Mouse (Mus musculus) hindbrain, embryonic 13.5 days (tissue): ENCODE results near the gene Col23a1. TPM values are rescaled to one million over a fixed set of nuclear protein-coding genes. Genes with fewer than 3 reads are reported as not detected.

Experiments used
- ATAC-seq: fragments of 200-750 bp; cut with Nextera tagmentation; 2 replicates; pipeline ENCODE4 v1.8.0; 2017; ENCODE audit warnings: moderate TSS enrichment; ENCODE audit not compliant: low FRiP score
- H3K27ac ChIP-seq: fragments of 300-500 bp; sonication (generic); 2 replicates; pipeline ENCODE4 v1.5.1; 2015; ENCODE audit warnings: inconsistent platforms, mild to moderate bottlenecking, moderate library complexity
- H3K27me3 ChIP-seq: fragments of 300-500 bp; sonication (generic); 2 replicates; pipeline ENCODE4 v1.6.1; 2015; ENCODE audit warnings: mild to moderate bottlenecking, inconsistent platforms
- H3K36me3 ChIP-seq: fragments of 300-500 bp; sonication (generic); 2 replicates; pipeline ENCODE4 v1.6.1; 2015; ENCODE audit warnings: mild to moderate bottlenecking, inconsistent platforms
- H3K4me1 ChIP-seq: fragments of 300-500 bp; sonication (generic); replicated peaks from 2 replicates; pipeline ENCODE4 v1.6.1; 2015; ENCODE audit warnings: inconsistent platforms
- H3K4me2 ChIP-seq: fragments of 300-500 bp; sonication (generic); 2 replicates; pipeline ENCODE4 v1.6.1; 2015; ENCODE audit warnings: inconsistent platforms, mild to moderate bottlenecking, moderate library complexity
- H3K4me3 ChIP-seq: fragments of 300-500 bp; sonication (generic); 2 replicates; pipeline ENCODE4 v1.5.1; 2015; ENCODE audit warnings: mild to moderate bottlenecking, inconsistent platforms
- H3K9ac ChIP-seq: fragments of 300-500 bp; sonication (generic); 2 replicates; pipeline ENCODE4 v1.6.1; 2015; ENCODE audit warnings: mild to moderate bottlenecking, inconsistent platforms
- H3K9me3 ChIP-seq: fragments of 300-500 bp; sonication (generic); 2 replicates; pipeline ENCODE4 v1.6.1; 2016; ENCODE audit warnings: inconsistent platforms
- WGBS: fragments of 180-500 bp; shearing (Covaris S2); methylation state at CpG from one replicate; pipeline ENCODE4 v1.1.7; 2015; 5-methylcytosine and 5-hydroxymethylcytosine counted together
- polyA plus RNA-seq: library from polyadenylated mRNA; unstranded; fragments of >200 nt; fragmentation: Nextera tagmentation; extraction: Ambion mirVana; gene quantifications from 2 replicates; pipeline ENCODE4 v1.2.1, GENCODE M21; 2015

The Col23a1 gene
- polyA plus RNA-seq, 1 experiment from 2014 or later, result 7.1 TPM

- H3K27me3 ChIP-seq, result no peaks in the 10 kb centered on the region
- ATAC-seq, result no peak
- no peak overlapping the region for H3K9ac ChIP-seq
- no peaks in the 10 kb centered on the region for H3K36me3 ChIP-seq
- no peak overlapping the region for H3K27ac ChIP-seq
- H3K4me2 ChIP-seq, result no peak overlapping the region
- WGBS, result 86% methylated on average over 5 of the region's 5 CpGs
- no peaks in the 10 kb centered on the region for H3K4me1 ChIP-seq
- no peak overlapping the region for H3K4me3 ChIP-seq
- no peaks in the 10 kb centered on the region for H3K9me3 ChIP-seq
These were observed 108.4 kb downstream of the Col23a1 start for GRCm38 (mm10) chr11:51398084-51398483.

DNA sequence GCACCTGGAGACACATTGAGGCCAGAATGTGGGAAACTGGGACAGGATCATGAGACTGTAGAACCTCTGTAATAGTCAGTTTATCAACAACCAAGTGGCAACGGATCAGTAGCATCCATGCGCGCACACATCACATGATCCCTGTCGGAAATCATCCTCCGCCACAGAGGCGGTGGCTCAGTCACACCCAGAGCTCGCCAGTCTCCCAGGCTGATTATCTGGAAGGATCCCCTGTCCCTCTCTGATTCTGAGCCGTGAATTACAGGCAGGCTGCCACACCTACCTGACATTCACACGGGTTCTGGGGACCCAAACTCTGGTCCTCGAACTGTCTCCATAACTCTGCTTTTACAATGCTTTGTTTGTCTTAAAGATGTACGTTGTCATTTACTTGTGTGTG lies 110.6 kb downstream of the Col23a1 start:
- Histone ChIP-seq H3K27me3 (no peaks in the 10 kb centered on the region), H3K36me3 (no peaks in the 10 kb centered on the region), H3K4me3 (no peak overlapping the region), H3K9ac (no peak overlapping the region), H3K9me3 (no peaks in the 10 kb centered on the region), H3K4me2 (no peak overlapping the region), H3K27ac (no peak overlapping the region), H3K4me1 (no peaks in the 10 kb centered on the region)
- no peak for ATAC-seq
- WGBS, result 86% methylated on average over 11 of the region's 11 CpGs

- H3K9me3 ChIP-seq, result no peaks in the 10 kb centered on the region
- H3K27ac ChIP-seq, result no peak overlapping the region
- H3K4me1 ChIP-seq, result no peaks in the 10 kb centered on the region; the same call in 1 of the 2 replicates
- WGBS, result 80% methylated on average over 10 of the region's 10 CpGs
- H3K4me3 ChIP-seq, result no peak overlapping the region
- no peaks in the 10 kb centered on the region for H3K27me3 ChIP-seq
- no peaks in the 10 kb centered on the region for H3K36me3 ChIP-seq
- H3K9ac ChIP-seq, result no peak overlapping the region
- no peak for ATAC-seq
- no peak overlapping the region for H3K4me2 ChIP-seq
These were observed 111.9 kb downstream of the Col23a1 start for GRCm38 (mm10) chr11:51401481-51402128.

DNA sequence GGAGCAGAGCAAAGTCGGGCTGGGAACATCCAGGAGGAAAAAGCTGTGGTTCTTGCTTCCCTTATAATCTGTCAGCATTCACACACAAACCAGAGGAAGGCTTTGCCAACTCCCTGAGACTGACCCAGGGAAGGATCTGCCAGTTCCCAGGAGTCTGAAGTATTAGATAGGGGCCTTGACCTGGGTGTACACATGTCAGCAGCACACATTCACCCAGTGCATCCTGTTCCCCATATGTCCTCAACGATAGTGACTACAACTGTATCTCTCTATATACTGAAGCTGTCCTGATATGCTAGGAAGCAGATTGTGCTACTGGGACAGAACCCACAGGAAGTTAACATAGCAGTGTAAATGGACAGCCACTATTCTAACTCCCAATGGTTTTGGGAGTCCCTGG lies 114.2 kb downstream of the Col23a1 start:
- no peak for ATAC-seq

GRCm38 (mm10) chr11:51404865-51405440 lies 115.2 kb downstream of the Col23a1 start:
- Histone ChIP-seq H3K9me3 (no peaks in the 10 kb centered on the region), H3K36me3 (no peaks in the 10 kb centered on the region), H3K27me3 (no peaks in the 10 kb centered on the region), H3K27ac (no peak overlapping the region), H3K4me3 (no peak overlapping the region), H3K4me1 (no peaks in the 10 kb centered on the region; the same call in 1 of the 2 replicates), H3K4me2 (no peak overlapping the region), H3K9ac (no peak overlapping the region)
- ATAC-seq, result no peak
- WGBS, result 88% methylated on average over 5 of the region's 5 CpGs

More for the DNA sequence above, 114.2 kb downstream of the Col23a1 start:
- H3K27ac ChIP-seq, result no peak overlapping the region
- H3K27me3 ChIP-seq, result no peaks in the 10 kb centered on the region
- H3K4me3 ChIP-seq, result no peak overlapping the region
- 78% methylated on average over 2 of the region's 2 CpGs for WGBS
- no peak overlapping the region for H3K4me2 ChIP-seq
- H3K36me3 ChIP-seq, result no peaks in the 10 kb centered on the region
- no peaks in the 10 kb centered on the region; the same call in 1 of the 2 replicates for H3K4me1 ChIP-seq
- H3K9me3 ChIP-seq, result no peaks in the 10 kb centered on the region
- H3K9ac ChIP-seq, result no peak overlapping the region

- no peaks in the 10 kb centered on the region for H3K36me3 ChIP-seq
- H3K27me3 ChIP-seq, result no peaks in the 10 kb centered on the region
- H3K4me3 ChIP-seq, result no peak overlapping the region
- H3K27ac ChIP-seq, result no peak overlapping the region
- 67% methylated on average over 8 of the region's 8 CpGs for WGBS
- no peak overlapping the region for H3K4me2 ChIP-seq
- H3K4me1 ChIP-seq, result no peaks in the 10 kb centered on the region; the same call in 1 of the 2 replicates
- H3K9me3 ChIP-seq, result no peaks in the 10 kb centered on the region
- ATAC-seq, result no peak
- no peak overlapping the region for H3K9ac ChIP-seq
These were observed 116.8 kb downstream of the Col23a1 start for GRCm38 (mm10) chr11:51406531-51406930.

DNA sequence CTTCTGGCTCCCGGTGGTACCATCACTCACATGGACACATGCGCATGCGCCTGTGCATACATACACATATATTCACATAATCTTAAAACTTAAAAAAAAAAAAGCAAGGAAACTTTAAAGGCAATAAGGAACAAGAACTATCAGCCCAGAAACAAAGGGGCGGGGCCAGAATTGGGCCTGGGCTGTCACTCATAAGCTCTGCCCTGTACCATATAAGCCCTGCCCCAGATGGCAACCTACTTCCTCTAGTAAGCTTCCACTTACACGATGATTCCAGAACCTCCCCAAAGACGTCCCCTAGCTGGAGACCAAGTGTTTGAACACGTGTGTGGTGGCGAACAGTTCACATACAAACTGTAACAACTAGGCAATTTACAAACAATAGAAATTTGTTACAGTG lies 117.6 kb downstream of the Col23a1 start:
- Histone ChIP-seq H3K27me3 (no peaks in the 10 kb centered on the region), H3K9ac (no peak overlapping the region), H3K9me3 (no peaks in the 10 kb centered on the region), H3K4me2 (no peak overlapping the region), H3K4me1 (no peaks in the 10 kb centered on the region; the same call in 1 of the 2 replicates), H3K27ac (no peak overlapping the region), H3K4me3 (no peak overlapping the region), H3K36me3 (no peaks in the 10 kb centered on the region)
- WGBS, result 84% methylated on average over 8 of the region's 8 CpGs
- ATAC-seq, result no peak

- ATAC-seq, result no peak
- H3K4me2 ChIP-seq, result no peak overlapping the region
- H3K27ac ChIP-seq, result no peak overlapping the region
- H3K9me3 ChIP-seq, result no peaks in the 10 kb centered on the region
- H3K9ac ChIP-seq, result no peak overlapping the region
- H3K4me1 ChIP-seq, result no peaks in the 10 kb centered on the region; the same call in 1 of the 2 replicates
- H3K36me3 ChIP-seq, result no peaks in the 10 kb centered on the region
- no peaks in the 10 kb centered on the region for H3K27me3 ChIP-seq
- WGBS, result 80% methylated on average over 12 of the region's 12 CpGs
- H3K4me3 ChIP-seq, result no peak overlapping the region
These were observed 121.1 kb downstream of the Col23a1 start for GRCm38 (mm10) chr11:51410771-51411170.

DNA sequence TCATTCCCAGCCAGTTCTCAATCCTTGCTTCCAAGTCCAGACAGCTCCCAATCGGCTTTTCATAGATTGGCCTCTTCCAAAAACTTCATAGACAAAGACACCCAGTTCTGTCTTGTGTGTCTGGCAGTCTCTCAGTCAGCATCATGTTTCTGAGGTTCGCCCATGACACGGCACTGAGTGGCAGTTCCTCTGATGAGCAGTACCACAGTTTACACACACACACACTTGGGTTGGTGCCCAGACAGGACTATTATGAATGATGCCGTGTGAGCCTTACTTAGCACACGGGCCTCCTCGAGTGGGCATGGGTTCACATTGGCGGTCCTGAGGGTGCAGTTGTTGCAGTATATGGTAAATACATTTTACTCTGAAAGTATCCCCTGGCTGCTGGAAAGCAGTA lies 124.8 kb downstream of the Col23a1 start:
- Histone ChIP-seq H3K4me3 (no peak overlapping the region), H3K9me3 (no peaks in the 10 kb centered on the region), H3K9ac (no peak overlapping the region), H3K27ac (no peak overlapping the region), H3K4me1 (0 out of 2 replicates have a peak, but pooled peaks cover 4% of the 10 kb centered on the region), H3K4me2 (no peak overlapping the region), H3K27me3 (no peaks in the 10 kb centered on the region), H3K36me3 (no peaks in the 10 kb centered on the region)
- no peak for ATAC-seq
- 82% methylated on average over 7 of the region's 7 CpGs for WGBS

DNA sequence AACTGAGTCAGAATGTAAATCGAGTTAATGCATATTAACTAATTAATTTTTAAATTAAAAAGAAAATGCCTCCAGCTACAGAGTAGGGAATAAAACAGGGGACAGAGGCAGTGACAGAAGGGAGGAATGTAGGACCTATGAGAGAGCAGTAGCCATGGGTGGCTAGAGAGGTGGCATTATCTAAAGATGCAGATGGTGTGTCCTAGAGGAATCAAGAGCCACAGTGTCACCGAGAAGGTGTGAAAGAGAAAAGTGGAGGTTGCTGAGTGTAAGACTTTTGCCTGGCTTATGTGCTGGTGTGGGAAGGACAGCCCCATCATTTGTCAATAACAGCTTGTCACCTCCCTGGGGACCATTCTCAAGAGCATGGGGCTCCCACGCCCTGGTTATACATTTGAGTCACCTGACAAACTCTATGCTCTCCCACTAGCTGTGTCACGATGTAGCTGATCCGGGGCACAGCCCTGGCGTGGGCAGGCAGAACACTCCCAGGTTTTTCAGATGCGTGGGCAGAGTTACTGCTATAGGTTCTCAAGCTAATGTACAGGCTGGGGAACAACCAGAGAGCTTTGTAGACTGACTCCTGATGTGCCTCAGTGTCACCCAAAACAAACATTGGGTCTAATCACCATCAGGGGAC lies 125.4 kb downstream of the Col23a1 start:
- no peak overlapping the region for H3K4me3 ChIP-seq
- 84% methylated on average over 7 of the region's 7 CpGs for WGBS
- H3K27me3 ChIP-seq, result no peaks in the 10 kb centered on the region
- H3K27ac ChIP-seq, result no peak overlapping the region
- H3K9me3 ChIP-seq, result no peaks in the 10 kb centered on the region
- ATAC-seq, result no peak
- 0 out of 2 replicates have a peak, but pooled peaks cover 4% of the 10 kb centered on the region for H3K4me1 ChIP-seq
- no peaks in the 10 kb centered on the region for H3K36me3 ChIP-seq
- H3K4me2 ChIP-seq, result no peak overlapping the region
- no peak overlapping the region for H3K9ac ChIP-seq

GRCm38 (mm10) chr11:51418807-51419206 lies 129.1 kb downstream of the Col23a1 start:
- no peak overlapping the region for H3K27ac ChIP-seq
- H3K4me1 ChIP-seq, result 0 out of 2 replicates have a peak, but pooled peaks cover 4% of the 10 kb centered on the region
- no peak overlapping the region; the same call in 1 of the 2 replicates for H3K9ac ChIP-seq
- no peaks in the 10 kb centered on the region for H3K36me3 ChIP-seq
- no peak overlapping the region for H3K4me3 ChIP-seq
- H3K27me3 ChIP-seq, result no peaks in the 10 kb centered on the region
- WGBS, result 32% methylated on average over 3 of the region's 3 CpGs
- no peak overlapping the region for H3K4me2 ChIP-seq
- ATAC-seq, result no peak
- no peaks in the 10 kb centered on the region for H3K9me3 ChIP-seq

- WGBS, result 83% methylated on average over 2 of the region's 2 CpGs
- Histone ChIP-seq H3K27me3 (no peaks in the 10 kb centered on the region), H3K4me1 (0 out of 2 replicates have a peak, but pooled peaks cover 4% of the 10 kb centered on the region), H3K4me2 (no peak overlapping the region), H3K36me3 (no peaks in the 10 kb centered on the region), H3K4me3 (no peak overlapping the region), H3K9ac (no peak overlapping the region), H3K27ac (no peak overlapping the region), H3K9me3 (no peaks in the 10 kb centered on the region)
- no peak for ATAC-seq
These were observed 132.2 kb downstream of the Col23a1 start for GRCm38 (mm10) chr11:51421878-51422277.
